ENCODE assay signal across 11 mouse cellular contexts in the genomic region with DNA sequence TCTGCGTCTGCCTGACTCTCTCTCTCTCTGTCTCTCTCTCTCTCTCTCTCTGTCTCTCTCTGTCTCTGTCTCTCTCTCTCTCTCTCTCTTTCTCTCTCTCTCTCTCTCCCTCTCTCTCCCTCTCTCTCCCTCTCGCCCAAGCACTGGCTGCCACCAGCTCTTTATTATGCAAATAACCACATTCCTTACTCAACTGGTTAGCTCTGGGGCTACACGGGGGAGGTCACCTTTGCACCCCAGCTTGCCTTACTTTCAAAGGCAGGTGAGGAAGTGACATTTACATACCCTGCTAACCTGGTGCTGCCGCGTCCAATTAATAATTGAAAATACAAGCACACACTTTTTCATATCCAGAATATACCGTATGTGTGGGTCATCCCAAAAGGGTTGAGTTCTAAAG.
DNase-seq lines count a peak whose midpoint lies in the region; ATAC-seq and TF ChIP-seq lines count a peak whose summit lies in the region.
"Had no signal": no experiment of that assay in that cellular context is flagged by ENCODE, and none has a peak within 500 bp of the region (broad histone marks: within the 10 kb centered on the region; RNA-seq: fewer than 3 reads in every experiment).

No protein-coding gene starts in this region.

- TF ChIP-seq CTCF in E14TG2a.4 (conservative IDR thresholded peaks at IDR 0.05; ENCODE audit: low read length): no peak

- peaks cover 16% of the 10 kb centered on the region for H3K4me1 ChIP-seq in forebrain, embryonic 12.5 days
- H3K4me1 ChIP-seq in forebrain, embryonic 15.5 days: peaks cover 7% of the 10 kb centered on the region
- peaks cover 36% of the 10 kb centered on the region for H3K4me1 ChIP-seq in E14TG2a.4 (replicated peaks; ENCODE audit: low read depth, low read length)
- no peaks in the 10 kb centered on the region for H3K4me1 ChIP-seq in intestine, embryonic 16.5 days (ENCODE audit: control insufficient read depth, insufficient read depth, low read length)
- no peaks in the 10 kb centered on the region; the same call in 1 of the 2 replicates for H3K4me1 ChIP-seq in midbrain, embryonic 11.5 days (ENCODE audit: control insufficient read depth, insufficient read depth, low read length)
- H3K4me1 ChIP-seq: liver, embryonic 13.5 days had no signal

- H3K27me3 ChIP-seq in forebrain, embryonic 12.5 days: no peaks in the 10 kb centered on the region
- H3K27me3 ChIP-seq in forebrain, embryonic 15.5 days: no peaks in the 10 kb centered on the region
- H3K27me3 ChIP-seq in E14TG2a.4 (ENCODE audit: insufficient read depth, low read length): no peaks in the 10 kb centered on the region
- H3K27me3 ChIP-seq in intestine, embryonic 16.5 days (replicated peaks; ENCODE audit: control insufficient read depth, insufficient read depth, low read length): no peaks in the 10 kb centered on the region
- H3K27me3 ChIP-seq in midbrain, embryonic 11.5 days (ENCODE audit: control insufficient read depth, insufficient read depth, low read length): no peaks in the 10 kb centered on the region
- H3K27me3 ChIP-seq: liver, embryonic 13.5 days had no signal

- H3K4me3 ChIP-seq in forebrain, embryonic 12.5 days (replicated peaks): no peak overlapping the region
- H3K4me3 ChIP-seq in forebrain, embryonic 15.5 days: no peak overlapping the region
- peak overlapping the region; percentile 35 for H3K4me3 ChIP-seq in E14TG2a.4 (replicated peaks; ENCODE audit: low read length)
- H3K4me3 ChIP-seq in intestine, embryonic 16.5 days (ENCODE audit: low read length): no peak overlapping the region
- no peak overlapping the region for H3K4me3 ChIP-seq in midbrain, embryonic 11.5 days (ENCODE audit: low read depth, low read length)
- H3K4me3 ChIP-seq: left cerebral cortex, adult 2 months; liver, embryonic 13.5 days had no signal

- DNase-seq in midbrain, embryonic 11.5 days (ENCODE audit: low spot score, missing footprints): no peak
- DNase-seq in spleen, postnatal 10 days (ENCODE audit: low spot score in 2 of 2): no peak
- DNase-seq: heart, postnatal 4 days; liver, embryonic 13.5 days had no signal

- ATAC-seq in forebrain, embryonic 12.5 days (ENCODE audit: low FRiP score): peak; percentile 49; the same call in 1 of the 2 replicates
- no peak for ATAC-seq in forebrain, embryonic 15.5 days (replicated peaks)
- ATAC-seq in intestine, embryonic 16.5 days: peak; percentile 87
- ATAC-seq in midbrain, embryonic 11.5 days (ENCODE audit: low FRiP score): peak; percentile 74
- no peak for ATAC-seq in inflammation-experienced regulatory T-cells, adult 6 months
- ATAC-seq in granulocyte monocyte progenitor cell, adult 5-6 weeks (replicated peaks; ENCODE audit: poor library complexity, severe bottlenecking): no peak

- H3K9me3 ChIP-seq in forebrain, embryonic 12.5 days: no peaks in the 10 kb centered on the region
- no peaks in the 10 kb centered on the region for H3K9me3 ChIP-seq in forebrain, embryonic 15.5 days
- H3K9me3 ChIP-seq in E14TG2a.4 (ENCODE audit: low read length): no peaks in the 10 kb centered on the region
- no peaks in the 10 kb centered on the region for H3K9me3 ChIP-seq in intestine, embryonic 16.5 days (ENCODE audit: control insufficient read depth, low read length)
- H3K9me3 ChIP-seq in midbrain, embryonic 11.5 days (ENCODE audit: control insufficient read depth, low read length): no peaks in the 10 kb centered on the region
- H3K9me3 ChIP-seq: liver, embryonic 13.5 days had no signal

- 9% methylated on average over 6 of the region's 6 CpGs for WGBS in forebrain, embryonic 12.5 days
- WGBS in forebrain, embryonic 15.5 days: 13% methylated on average over 6 of the region's 6 CpGs
- 34% methylated on average over 6 of the region's 6 CpGs for WGBS in intestine, embryonic 16.5 days
- WGBS in midbrain, embryonic 11.5 days: 8% methylated on average over 6 of the region's 6 CpGs

- H3K4me2 ChIP-seq in forebrain, embryonic 12.5 days: peak overlapping the region; percentile 24; the same call in 1 of the 2 replicates
- no peak overlapping the region for H3K4me2 ChIP-seq in forebrain, embryonic 15.5 days (replicated peaks)
- peak overlapping the region; percentile 25; the same call in 1 of the 2 replicates for H3K4me2 ChIP-seq in intestine, embryonic 16.5 days (ENCODE audit: low read depth, low read length)
- no peak overlapping the region for H3K4me2 ChIP-seq in midbrain, embryonic 11.5 days
- H3K4me2 ChIP-seq: liver, embryonic 13.5 days had no signal

- no peak overlapping the region for H3K9ac ChIP-seq in forebrain, embryonic 12.5 days
- no peak overlapping the region for H3K9ac ChIP-seq in forebrain, embryonic 15.5 days (replicated peaks)
- no peak overlapping the region for H3K9ac ChIP-seq in intestine, embryonic 16.5 days (ENCODE audit: low read depth, low read length)
- no peak overlapping the region for H3K9ac ChIP-seq in midbrain, embryonic 11.5 days (ENCODE audit: low read length)
- H3K9ac ChIP-seq: liver, embryonic 13.5 days had no signal

- H3K27ac ChIP-seq in forebrain, embryonic 12.5 days: no peak overlapping the region
- H3K27ac ChIP-seq in forebrain, embryonic 15.5 days (replicated peaks): no peak overlapping the region
- no peak overlapping the region for H3K27ac ChIP-seq in intestine, embryonic 16.5 days (ENCODE audit: low read length)
- no peak overlapping the region for H3K27ac ChIP-seq in midbrain, embryonic 11.5 days (ENCODE audit: low read depth, low read length)
- H3K27ac ChIP-seq: left cerebral cortex, adult 2 months; liver, embryonic 13.5 days had no signal

- no peaks in the 10 kb centered on the region for H3K36me3 ChIP-seq in forebrain, embryonic 12.5 days (replicated peaks)
- H3K36me3 ChIP-seq in forebrain, embryonic 15.5 days: no peaks in the 10 kb centered on the region
- no peaks in the 10 kb centered on the region for H3K36me3 ChIP-seq in E14TG2a.4 (ENCODE audit: insufficient read depth, low read length)
- H3K36me3 ChIP-seq in intestine, embryonic 16.5 days (ENCODE audit: control insufficient read depth, insufficient read depth, low read length): no peaks in the 10 kb centered on the region
- no peaks in the 10 kb centered on the region for H3K36me3 ChIP-seq in midbrain, embryonic 11.5 days (ENCODE audit: control insufficient read depth, insufficient read depth, low read length)
- H3K36me3 ChIP-seq: liver, embryonic 13.5 days had no signal

Comparison
In these comparisons a context has a peak if more than half of its experiments do, and no peak if none do; other contexts are left out.
1. ATAC-seq: peak in forebrain, embryonic 12.5 days (single experiment), intestine, embryonic 16.5 days (single experiment) and midbrain, embryonic 11.5 days (single experiment); none in forebrain, embryonic 15.5 days (single experiment), inflammation-experienced regulatory T-cells, adult 6 months (single experiment) and granulocyte monocyte progenitor cell, adult 5-6 weeks (single experiment).
2. H3K4me2 ChIP-seq: peak in forebrain, embryonic 12.5 days (single experiment) and intestine, embryonic 16.5 days (single experiment); none in forebrain, embryonic 15.5 days (single experiment) and midbrain, embryonic 11.5 days (single experiment).